Mouse (Mus musculus) G1E (cell line): Measurements from ENCODE around the gene Rai14.

ENCODE experiments used
- CTCF ChIP-seq: IDR thresholded peaks from 2 replicates; pipeline ENCODE4 v1.5.1; 2012; ENCODE audit warnings: low read depth, low read length, inconsistent platforms, mixed read lengths
- GATA1 ChIP-seq: IDR thresholded peaks from 2 replicates; pipeline ENCODE4 v1.6.1; 2012; ENCODE audit warnings: borderline replicate concordance, low read length, inconsistent platforms, mixed read lengths
- GATA2 ChIP-seq: IDR thresholded peaks from 2 replicates; pipeline ENCODE4 v1.6.1; 2012; ENCODE audit warnings: low read depth, low read length, inconsistent platforms, borderline replicate concordance
- POLR2AphosphoS5 ChIP-seq: IDR thresholded peaks from 2 replicates; pipeline ENCODE4 v1.6.1; 2012; ENCODE audit warnings: low read depth, low read length, inconsistent platforms; ENCODE audit not compliant: insufficient replicate concordance
- TAL1 ChIP-seq: conservative IDR thresholded peaks from 2 replicates; pipeline ENCODE4 v1.6.1; 2012; ENCODE audit warnings: low read depth, low read length, inconsistent platforms, mixed read lengths

GRCm38 (mm10) chr15:10632581-10632980 is 81.8 kb downstream of the Rai14 start:
- TF ChIP-seq CTCF (no peak), GATA1 (no peak), GATA2 (no peak), TAL1 (no peak), POLR2AphosphoS5 (no peak)
